Mouse (Mus musculus) forebrain, embryonic 12.5 days (tissue): ENCODE data around the gene Lims1. TPM values are rescaled to one million over a fixed set of nuclear protein-coding genes. Genes with fewer than 3 reads are reported as not detected.

Source experiments
- ATAC-seq: fragments of 200-750 bp; cut with Nextera tagmentation; 2 replicates; pipeline ENCODE4 v1.8.0; 2017; ENCODE audit warnings: moderate TSS enrichment; ENCODE audit not compliant: low FRiP score
- H3K27ac ChIP-seq: fragments of 300-500 bp; sonication (generic); 2 replicates; pipeline ENCODE4 v1.5.1; 2016; ENCODE audit warnings: mild to moderate bottlenecking
- H3K27me3 ChIP-seq: fragments of 300-500 bp; sonication (generic); 2 replicates; pipeline ENCODE4 v1.6.1; 2016; ENCODE audit warnings: mild to moderate bottlenecking
- H3K36me3 ChIP-seq: fragments of 300-500 bp; sonication (generic); replicated peaks from 2 replicates; pipeline ENCODE4 v1.6.1; 2016; ENCODE audit warnings: mild to moderate bottlenecking
- H3K4me1 ChIP-seq: fragments of 300-500 bp; sonication (generic); 2 replicates; pipeline ENCODE4 v1.6.1; 2016
- H3K4me2 ChIP-seq: fragments of 300-500 bp; sonication (generic); 2 replicates; pipeline ENCODE4 v1.6.1; 2016; ENCODE audit warnings: mild to moderate bottlenecking, moderate library complexity
- H3K4me3 ChIP-seq: fragments of 300-500 bp; sonication (generic); replicated peaks from 2 replicates; pipeline ENCODE4 v1.5.1; 2016; ENCODE audit warnings: mild to moderate bottlenecking
- H3K9ac ChIP-seq: fragments of 300-500 bp; sonication (generic); 2 replicates; pipeline ENCODE4 v1.6.1; 2016; ENCODE audit warnings: mild to moderate bottlenecking
- H3K9me3 ChIP-seq: fragments of 300-500 bp; sonication (generic); 2 replicates; pipeline ENCODE4 v1.6.1; 2016
- WGBS: fragments of 180-500 bp; shearing (Covaris S2); methylation state at CpG from one replicate; pipeline ENCODE4 v1.1.7; 2016; 5-methylcytosine and 5-hydroxymethylcytosine counted together
- polyA plus RNA-seq: library from polyadenylated mRNA; unstranded; fragments of >200 nt; fragmentation: Nextera tagmentation; extraction: Ambion mirVana; gene quantifications from 2 replicates; pipeline ENCODE4 v1.2.1, GENCODE M21; 2016

The Lims1 gene
- polyA plus RNA-seq, 1 experiment from 2014 or later: 85.0 TPM

GRCm38 (mm10) chr10:58372430-58373030, 49.3 kb downstream of the Lims1 start:
- no peak overlapping the region for H3K4me3 ChIP-seq
- H3K36me3 ChIP-seq: no peaks in the 10 kb centered on the region
- H3K4me1 ChIP-seq: peaks cover 24% of the 10 kb centered on the region
- H3K27me3 ChIP-seq: no peaks in the 10 kb centered on the region
- 77% methylated on average over 6 of the region's 6 CpGs for WGBS
- H3K4me2 ChIP-seq: no peak overlapping the region
- H3K27ac ChIP-seq: no peak overlapping the region
- ATAC-seq: no peak
- no peak overlapping the region for H3K9ac ChIP-seq
- no peaks in the 10 kb centered on the region for H3K9me3 ChIP-seq

- ATAC-seq: no peak
- Histone ChIP-seq H3K27me3 (no peaks in the 10 kb centered on the region), H3K4me2 (no peak overlapping the region), H3K9me3 (no peaks in the 10 kb centered on the region), H3K4me3 (no peak overlapping the region), H3K9ac (no peak overlapping the region), H3K4me1 (peaks cover 24% of the 10 kb centered on the region), H3K36me3 (no peaks in the 10 kb centered on the region), H3K27ac (no peak overlapping the region)
Measured at GRCm38 (mm10) chr10:58373829-58374228, 50.6 kb downstream of the Lims1 start.

GRCm38 (mm10) chr10:58377592-58378197, 54.4 kb downstream of the Lims1 start:
- no peak overlapping the region for H3K4me2 ChIP-seq
- no peaks in the 10 kb centered on the region for H3K36me3 ChIP-seq
- H3K4me3 ChIP-seq: no peak overlapping the region
- H3K4me1 ChIP-seq: peaks cover 9% of the 10 kb centered on the region
- H3K27ac ChIP-seq: no peak overlapping the region
- H3K9ac ChIP-seq: no peak overlapping the region
- 37% methylated on average over 4 of the region's 4 CpGs for WGBS
- no peaks in the 10 kb centered on the region for H3K9me3 ChIP-seq
- no peak; the same call in 1 of the 2 replicates for ATAC-seq
- no peaks in the 10 kb centered on the region for H3K27me3 ChIP-seq

- Histone ChIP-seq H3K4me3 (no peak overlapping the region), H3K4me2 (no peak overlapping the region), H3K9me3 (no peaks in the 10 kb centered on the region), H3K36me3 (no peaks in the 10 kb centered on the region), H3K4me1 (peaks cover 16% of the 10 kb centered on the region), H3K9ac (no peak overlapping the region), H3K27ac (no peak overlapping the region), H3K27me3 (no peaks in the 10 kb centered on the region)
- WGBS: 69% methylated on average over 1 of the region's 1 CpGs
- ATAC-seq: no peak
Measured at GRCm38 (mm10) chr10:58378380-58378779, 55.1 kb downstream of the Lims1 start.

- ATAC-seq: no peak
- WGBS: 98% methylated on average over 1 of the region's 1 CpGs
- no peak overlapping the region for H3K4me2 ChIP-seq
- no peaks in the 10 kb centered on the region for H3K9me3 ChIP-seq
- H3K4me3 ChIP-seq: no peak overlapping the region
- H3K36me3 ChIP-seq: no peaks in the 10 kb centered on the region
- peaks cover 22% of the 10 kb centered on the region for H3K4me1 ChIP-seq
- H3K27ac ChIP-seq: no peak overlapping the region
- no peak overlapping the region for H3K9ac ChIP-seq
- no peaks in the 10 kb centered on the region for H3K27me3 ChIP-seq
Measured at GRCm38 (mm10) chr10:58379699-58380098, 56.4 kb downstream of the Lims1 start.

GRCm38 (mm10) chr10:58381904-58382303, 58.6 kb downstream of the Lims1 start:
- H3K4me2 ChIP-seq: no peak overlapping the region
- WGBS: 88% methylated on average over 1 of the region's 1 CpGs
- ATAC-seq: no peak
- no peaks in the 10 kb centered on the region for H3K27me3 ChIP-seq
- peak overlapping the region; percentile 71; the same call in 1 of the 2 replicates for H3K27ac ChIP-seq
- no peak overlapping the region for H3K4me3 ChIP-seq
- no peaks in the 10 kb centered on the region for H3K36me3 ChIP-seq
- no peak overlapping the region for H3K9ac ChIP-seq
- H3K9me3 ChIP-seq: no peaks in the 10 kb centered on the region
- peaks cover 22% of the 10 kb centered on the region for H3K4me1 ChIP-seq

- H3K27me3 ChIP-seq: no peaks in the 10 kb centered on the region
- no peak overlapping the region for H3K4me3 ChIP-seq
- peak overlapping the region; percentile 71 for H3K27ac ChIP-seq
- H3K9ac ChIP-seq: no peak overlapping the region
- 0 out of 2 replicates have a peak overlapping the region, but pooled peaks have one; percentile 22 for H3K4me2 ChIP-seq
- H3K36me3 ChIP-seq: no peaks in the 10 kb centered on the region
- H3K9me3 ChIP-seq: no peaks in the 10 kb centered on the region
- peaks cover 22% of the 10 kb centered on the region for H3K4me1 ChIP-seq
- peak; percentile 65 for ATAC-seq
- 15% methylated on average over 3 of the region's 3 CpGs for WGBS
Measured at GRCm38 (mm10) chr10:58382621-58383101, 59.4 kb downstream of the Lims1 start.

GRCm38 (mm10) chr10:58383282-58383681, 60.0 kb downstream of the Lims1 start:
- H3K9ac ChIP-seq: no peak overlapping the region
- H3K36me3 ChIP-seq: no peaks in the 10 kb centered on the region
- peak overlapping the region; percentile 71 for H3K27ac ChIP-seq
- H3K4me2 ChIP-seq: no peak overlapping the region
- H3K27me3 ChIP-seq: no peaks in the 10 kb centered on the region
- WGBS: 41% methylated on average over 3 of the region's 3 CpGs
- H3K4me3 ChIP-seq: no peak overlapping the region
- H3K9me3 ChIP-seq: no peaks in the 10 kb centered on the region
- ATAC-seq: peak; percentile 28; the same call in 1 of the 2 replicates
- H3K4me1 ChIP-seq: peaks cover 22% of the 10 kb centered on the region

GRCm38 (mm10) chr10:58383761-58384160, 60.5 kb downstream of the Lims1 start:
- no peaks in the 10 kb centered on the region for H3K36me3 ChIP-seq
- no peaks in the 10 kb centered on the region for H3K9me3 ChIP-seq
- peak; percentile 59; the same call in 1 of the 2 replicates for ATAC-seq
- H3K4me2 ChIP-seq: no peak overlapping the region
- 0 out of 2 replicates have a peak overlapping the region, but pooled peaks have one; percentile 33 for H3K27ac ChIP-seq
- H3K27me3 ChIP-seq: no peaks in the 10 kb centered on the region
- no peak overlapping the region for H3K9ac ChIP-seq
- no peak overlapping the region for H3K4me3 ChIP-seq
- WGBS: 65% methylated on average over 2 of the region's 2 CpGs
- H3K4me1 ChIP-seq: peaks cover 22% of the 10 kb centered on the region

GRCm38 (mm10) chr10:58385629-58386028, 62.4 kb downstream of the Lims1 start:
- no peaks in the 10 kb centered on the region for H3K27me3 ChIP-seq
- no peak overlapping the region for H3K9ac ChIP-seq
- H3K36me3 ChIP-seq: no peaks in the 10 kb centered on the region
- H3K4me3 ChIP-seq: no peak overlapping the region
- H3K27ac ChIP-seq: no peak overlapping the region
- peaks cover 22% of the 10 kb centered on the region for H3K4me1 ChIP-seq
- WGBS: 93% methylated on average over 5 of the region's 5 CpGs
- no peak overlapping the region for H3K4me2 ChIP-seq
- H3K9me3 ChIP-seq: no peaks in the 10 kb centered on the region
- ATAC-seq: no peak

GRCm38 (mm10) chr10:58386997-58387396, 63.7 kb downstream of the Lims1 start:
- H3K36me3 ChIP-seq: no peaks in the 10 kb centered on the region
- H3K4me2 ChIP-seq: no peak overlapping the region
- no peak for ATAC-seq
- H3K9ac ChIP-seq: no peak overlapping the region
- no peaks in the 10 kb centered on the region for H3K9me3 ChIP-seq
- H3K4me1 ChIP-seq: peaks cover 20% of the 10 kb centered on the region
- WGBS: 95% methylated on average over 3 of the region's 3 CpGs
- H3K27ac ChIP-seq: no peak overlapping the region
- no peaks in the 10 kb centered on the region for H3K27me3 ChIP-seq
- H3K4me3 ChIP-seq: no peak overlapping the region

- peaks cover 5% of the 10 kb centered on the region; the same call in 1 of the 2 replicates for H3K4me1 ChIP-seq
- no peak overlapping the region for H3K4me2 ChIP-seq
- no peaks in the 10 kb centered on the region for H3K36me3 ChIP-seq
- no peak overlapping the region for H3K27ac ChIP-seq
- WGBS: 82% methylated on average over 3 of the region's 3 CpGs
- no peak for ATAC-seq
- H3K9ac ChIP-seq: no peak overlapping the region
- no peaks in the 10 kb centered on the region for H3K9me3 ChIP-seq
- no peaks in the 10 kb centered on the region for H3K27me3 ChIP-seq
- H3K4me3 ChIP-seq: no peak overlapping the region
Measured at GRCm38 (mm10) chr10:58388648-58389047, 65.4 kb downstream of the Lims1 start.

GRCm38 (mm10) chr10:58389151-58389550, 65.9 kb downstream of the Lims1 start:
- 78% methylated on average over 3 of the region's 3 CpGs for WGBS

More at GRCm38 (mm10) chr10:58389151-58389550, 65.9 kb downstream of the Lims1 start:
- no peak overlapping the region for H3K4me2 ChIP-seq
- H3K9me3 ChIP-seq: no peaks in the 10 kb centered on the region
- no peak overlapping the region for H3K4me3 ChIP-seq
- 0 out of 2 replicates have a peak, but pooled peaks cover under 1% of the 10 kb centered on the region for H3K4me1 ChIP-seq
- no peak overlapping the region for H3K27ac ChIP-seq
- no peaks in the 10 kb centered on the region for H3K27me3 ChIP-seq
- H3K36me3 ChIP-seq: no peaks in the 10 kb centered on the region
- no peak overlapping the region for H3K9ac ChIP-seq
- ATAC-seq: no peak
